Mouse (Mus musculus) hindlimb bud, embryonic 11.5 days (tissue): ENCODE measurements around the gene Fem1b.
"Not testable (repeated sequence)": the region's sequence is repeated elsewhere in the genome, so short reads cannot be mapped to it uniquely, and the experiment has no call there.

Experiments used
- DNase-seq: peaks from one replicate; pipeline ENCODE4 v3.0.0-alpha.2; 2012; ENCODE audit warnings: low read depth, low spot score; ENCODE audit errors: extremely low spot score

The Fem1b gene

DNA sequence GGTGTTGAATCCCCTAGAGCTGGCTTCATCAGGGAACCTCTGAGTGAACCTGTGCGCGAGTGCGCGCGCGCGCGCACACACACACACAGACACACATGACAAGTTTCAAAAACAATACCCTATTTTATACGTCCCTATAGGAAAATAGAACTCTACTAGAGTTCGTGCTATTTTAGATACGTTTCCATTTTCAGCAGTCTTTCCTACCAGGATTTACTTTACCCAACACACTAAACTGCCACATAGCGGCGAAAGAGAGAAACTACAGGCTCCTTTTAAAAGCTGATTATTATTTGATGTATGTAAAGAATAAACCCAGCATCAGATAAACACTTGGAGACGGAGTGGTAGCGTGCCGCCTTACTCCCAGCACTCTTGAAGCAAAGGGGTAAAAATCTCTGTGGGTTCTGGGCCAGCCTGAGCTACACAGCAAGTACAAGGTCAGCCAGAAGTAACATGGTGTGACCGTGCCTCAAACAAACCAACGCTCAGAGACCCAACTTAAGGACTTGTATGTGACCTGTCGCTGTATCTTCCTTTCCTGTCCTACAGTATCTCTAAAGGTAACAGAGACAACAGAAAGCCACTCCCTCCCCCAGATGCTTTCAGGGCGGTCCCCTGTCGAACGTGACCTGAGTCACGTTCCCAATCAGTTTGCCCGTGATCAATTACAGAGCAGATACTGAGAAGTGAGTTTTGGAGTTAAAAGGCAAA, 16.4 kb upstream of the Fem1b start:
- DNase-seq: no peak

DNA sequence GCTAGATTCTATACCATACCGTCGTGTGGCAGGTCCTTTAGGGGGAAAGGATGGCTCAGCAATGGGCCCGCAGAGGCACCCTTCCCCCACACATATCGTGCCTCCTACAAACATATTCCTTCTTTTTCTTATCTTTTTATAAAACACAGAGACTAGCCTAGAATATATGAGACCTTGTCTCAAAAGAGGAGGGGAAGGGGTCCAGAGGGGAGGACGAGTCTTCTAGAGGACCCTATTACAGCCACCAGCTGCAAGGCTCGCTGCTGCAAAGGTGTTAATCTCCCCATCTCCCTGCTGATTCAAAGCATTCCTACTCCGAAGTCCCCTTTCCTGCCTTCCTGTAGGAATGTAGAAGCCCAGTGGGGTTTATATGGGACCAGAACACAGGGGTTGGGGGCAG, 14.7 kb upstream of the Fem1b start:
- no peak for DNase-seq

DNA sequence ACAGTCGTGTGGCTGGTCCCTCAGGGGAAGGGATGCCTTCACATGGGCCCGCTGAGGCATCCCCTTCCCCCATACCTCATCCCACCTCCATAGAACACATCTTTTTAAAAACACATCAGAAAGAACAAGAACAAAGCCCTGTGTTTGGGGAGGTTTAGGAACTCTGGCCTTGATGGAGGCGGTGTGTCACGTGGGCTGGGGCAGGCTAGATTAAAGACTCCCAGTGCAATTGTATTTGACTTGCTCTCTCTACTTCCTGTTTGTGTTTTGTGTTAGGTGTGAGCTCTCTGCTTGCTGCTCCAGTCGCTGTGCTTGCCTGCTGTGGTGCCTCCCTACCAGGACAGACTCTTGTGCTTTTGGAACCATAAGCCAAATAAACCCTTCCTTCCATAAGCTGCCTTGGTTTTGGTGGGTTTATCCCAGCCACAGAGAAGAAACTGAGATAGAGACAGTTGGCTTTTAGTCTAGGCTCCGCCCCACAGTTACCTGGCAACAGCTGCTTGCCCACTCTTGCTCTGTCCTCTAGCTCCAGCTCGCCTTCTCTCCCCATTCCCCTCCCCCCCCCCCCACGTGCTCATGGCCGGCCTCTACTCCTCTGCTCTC, 14.2 kb upstream of the Fem1b start:
- DNase-seq: no peak

DNA sequence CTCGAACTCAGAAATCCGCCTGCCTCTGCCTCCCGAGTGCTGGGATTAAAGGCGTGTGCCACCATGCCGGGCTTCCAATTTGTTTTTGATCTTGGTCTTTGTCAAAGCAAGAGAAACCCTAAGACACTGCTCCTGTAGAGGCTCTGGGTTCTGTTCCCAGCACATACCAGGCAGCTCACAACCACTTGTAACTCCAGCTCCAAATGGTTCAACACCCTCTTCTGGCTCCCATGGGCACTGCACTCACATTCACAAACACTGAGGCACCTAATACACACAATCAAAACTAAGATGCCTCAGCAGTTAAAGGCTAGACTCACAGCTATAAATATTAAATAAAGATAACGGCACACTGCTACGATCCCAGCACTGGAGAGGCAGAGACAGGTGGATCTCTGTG, 10.1 kb upstream of the Fem1b start:
- no peak for DNase-seq

DNA sequence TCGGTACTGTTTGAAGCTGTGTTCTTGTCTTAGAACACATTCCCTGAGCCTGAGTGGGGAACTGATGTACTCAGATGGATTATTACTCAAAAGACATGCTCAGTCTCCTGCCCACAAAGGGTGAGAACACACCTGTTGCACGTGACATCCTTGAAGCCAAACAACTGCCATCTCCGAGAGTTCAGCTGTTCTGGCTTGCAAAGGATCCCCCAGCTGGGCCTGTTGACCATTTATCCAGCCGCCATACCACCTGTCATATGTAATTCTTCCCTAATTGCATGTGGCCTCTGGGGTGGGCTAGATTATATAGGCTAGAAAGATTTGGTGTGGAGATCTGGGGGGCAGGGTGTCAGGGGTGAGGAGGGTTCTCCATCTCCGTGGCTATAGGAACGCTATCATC, 9.1 kb upstream of the Fem1b start:
- no peak for DNase-seq

DNA sequence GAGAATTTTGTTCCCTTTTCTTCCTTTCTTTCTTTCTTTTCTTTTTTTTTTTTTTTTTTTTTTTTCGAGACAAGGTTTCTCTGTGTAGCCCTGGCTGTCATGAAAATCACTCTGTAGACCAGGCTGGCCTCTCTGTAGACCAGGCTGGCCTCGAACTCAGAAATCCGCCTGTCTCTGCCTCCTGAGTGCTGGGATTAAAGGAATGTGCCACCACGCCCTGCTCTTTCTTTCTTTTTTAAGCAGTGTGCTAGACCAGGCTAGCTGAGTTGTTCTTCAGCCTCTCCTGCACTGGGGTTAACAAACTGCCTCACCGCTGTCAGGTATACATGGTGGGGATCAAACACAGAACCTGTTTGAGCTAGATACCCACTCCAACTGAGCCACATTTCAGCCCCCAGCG, 8.2 kb upstream of the Fem1b start:
- not testable (repeated sequence) for DNase-seq

DNA sequence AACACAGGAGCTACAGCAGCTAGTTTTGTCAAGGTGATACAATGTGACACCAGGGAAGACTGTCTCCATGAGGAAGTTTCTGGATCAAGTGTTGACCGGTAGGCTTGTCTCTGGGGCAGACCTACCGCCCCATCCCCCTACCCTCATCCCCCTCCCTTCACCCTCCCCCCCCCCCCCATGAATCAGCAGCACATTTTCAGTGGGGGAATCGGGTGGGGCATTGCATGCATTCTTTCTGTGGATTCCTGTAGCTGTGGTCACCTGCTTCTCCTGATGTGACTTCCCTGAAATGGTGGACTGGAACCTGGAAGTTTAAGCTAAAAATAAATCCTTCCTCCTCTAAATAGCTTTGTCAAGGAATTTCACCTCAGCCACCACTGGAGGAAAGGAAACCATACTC, 7.8 kb upstream of the Fem1b start:
- no peak for DNase-seq

DNA sequence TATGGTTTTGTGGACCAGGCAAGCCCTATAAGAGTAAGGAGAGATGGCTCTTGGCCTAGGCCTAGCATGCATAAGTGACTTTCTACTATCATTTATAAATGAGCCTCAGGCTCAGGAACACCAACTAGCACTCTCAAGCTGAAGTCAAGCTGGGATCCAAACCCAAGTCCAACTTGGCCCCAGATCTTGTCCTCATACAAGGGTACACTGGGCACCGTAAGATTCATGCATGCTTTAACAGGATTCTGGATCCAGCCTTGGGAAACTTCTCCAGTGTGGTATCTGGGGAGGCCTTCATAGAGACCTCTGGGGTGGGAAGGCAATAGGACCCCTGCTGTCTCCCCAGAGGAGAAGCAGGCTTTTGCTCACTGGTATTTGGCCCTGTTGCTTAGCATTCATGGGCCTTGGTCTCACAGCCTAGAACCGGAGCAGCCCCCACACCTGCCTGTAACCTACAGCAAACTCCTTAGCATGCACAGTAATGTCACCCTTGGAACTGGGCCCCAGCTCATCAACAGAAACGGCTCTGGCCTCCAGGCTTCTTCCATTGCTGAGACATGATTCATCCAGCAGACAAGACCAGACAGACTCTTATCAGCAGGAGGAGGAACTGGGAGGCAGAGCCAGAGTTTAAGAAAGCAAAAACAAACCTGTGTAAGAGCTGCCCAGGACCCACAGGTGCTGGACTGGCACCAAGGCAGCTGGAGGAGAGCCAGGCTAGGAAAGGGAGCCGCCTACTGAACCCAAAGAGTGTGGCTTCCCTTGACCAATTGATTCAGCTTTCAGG, 6.3 kb upstream of the Fem1b start:
- no peak for DNase-seq

DNA sequence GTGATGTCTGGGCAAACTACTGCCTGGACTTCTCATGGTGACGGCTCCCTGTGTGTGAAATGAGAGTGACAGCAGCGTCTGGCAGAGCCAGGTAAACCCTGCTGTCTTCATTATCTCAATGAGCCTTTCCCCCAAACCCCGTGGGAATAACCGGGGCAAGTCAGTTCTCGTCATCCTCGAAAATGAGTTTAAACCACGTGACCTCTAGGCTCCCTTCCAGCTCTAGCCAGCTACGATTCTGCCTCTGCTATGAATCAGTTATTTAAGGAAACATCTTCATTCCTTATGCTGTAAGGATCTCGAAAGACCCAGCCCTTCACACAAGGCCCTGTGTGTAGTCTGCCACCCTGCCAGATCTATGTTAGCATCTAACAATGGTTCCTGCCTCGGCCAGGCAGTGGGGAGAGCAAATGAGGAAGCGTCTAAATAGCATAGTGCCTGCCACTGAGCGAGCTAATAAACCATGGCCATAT, 5.4 kb upstream of the Fem1b start:
- no peak for DNase-seq

DNA sequence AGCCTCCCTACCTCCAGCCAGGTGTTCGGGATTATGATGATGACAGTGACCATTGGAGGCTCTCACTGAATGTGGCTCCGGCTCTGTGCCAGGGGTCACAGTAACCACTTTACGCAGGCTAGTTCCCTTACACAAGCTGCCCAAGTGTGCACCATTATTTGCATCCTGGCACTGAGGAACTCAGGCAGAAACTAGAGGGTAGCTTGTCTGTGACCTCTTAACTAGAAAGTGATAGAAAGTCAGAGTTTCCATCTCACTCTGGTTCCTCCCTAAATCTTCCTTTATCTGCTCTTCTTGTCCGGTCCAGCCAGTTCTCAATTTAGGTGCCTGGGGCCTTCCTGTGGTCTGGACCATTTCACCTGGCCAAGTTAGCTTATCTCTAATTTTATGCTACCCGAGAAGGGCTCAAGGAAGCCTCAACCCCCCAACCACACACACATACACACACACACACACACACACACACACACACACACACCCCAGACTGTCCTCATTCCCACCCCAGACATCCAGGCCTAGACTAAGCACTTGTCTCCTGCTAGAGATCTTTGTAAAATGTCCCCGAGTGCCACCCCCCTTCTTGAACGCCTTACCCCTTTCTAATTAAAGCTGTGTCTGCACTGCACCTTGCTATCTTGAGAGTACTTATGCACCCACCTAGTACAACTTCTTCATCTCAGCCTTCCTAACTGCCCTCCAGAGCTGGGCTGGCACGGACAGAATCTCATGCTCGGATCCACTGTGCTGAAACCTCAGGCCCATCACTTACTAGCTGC, 4.8 kb upstream of the Fem1b start:
- no peak for DNase-seq

DNA sequence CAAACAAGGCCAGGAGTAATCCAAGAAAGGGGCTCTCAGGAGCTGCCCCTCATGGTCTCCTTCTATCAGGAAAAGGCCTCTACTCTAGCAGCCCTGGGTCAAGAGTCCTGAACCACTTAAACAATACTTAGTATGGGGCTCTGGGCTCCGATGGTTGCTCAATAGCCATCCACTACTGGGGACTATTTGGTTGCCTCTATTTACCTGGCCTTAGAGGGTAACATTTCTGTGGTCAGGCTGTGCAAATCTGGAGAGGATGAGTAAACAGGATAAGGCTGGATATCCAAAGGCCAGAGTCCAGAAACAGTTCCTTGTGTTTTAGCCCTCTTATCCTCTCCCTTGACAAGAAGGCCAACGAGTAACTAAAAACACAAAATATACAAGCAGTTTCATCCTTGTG, 3.0 kb upstream of the Fem1b start:
- no peak for DNase-seq

DNA sequence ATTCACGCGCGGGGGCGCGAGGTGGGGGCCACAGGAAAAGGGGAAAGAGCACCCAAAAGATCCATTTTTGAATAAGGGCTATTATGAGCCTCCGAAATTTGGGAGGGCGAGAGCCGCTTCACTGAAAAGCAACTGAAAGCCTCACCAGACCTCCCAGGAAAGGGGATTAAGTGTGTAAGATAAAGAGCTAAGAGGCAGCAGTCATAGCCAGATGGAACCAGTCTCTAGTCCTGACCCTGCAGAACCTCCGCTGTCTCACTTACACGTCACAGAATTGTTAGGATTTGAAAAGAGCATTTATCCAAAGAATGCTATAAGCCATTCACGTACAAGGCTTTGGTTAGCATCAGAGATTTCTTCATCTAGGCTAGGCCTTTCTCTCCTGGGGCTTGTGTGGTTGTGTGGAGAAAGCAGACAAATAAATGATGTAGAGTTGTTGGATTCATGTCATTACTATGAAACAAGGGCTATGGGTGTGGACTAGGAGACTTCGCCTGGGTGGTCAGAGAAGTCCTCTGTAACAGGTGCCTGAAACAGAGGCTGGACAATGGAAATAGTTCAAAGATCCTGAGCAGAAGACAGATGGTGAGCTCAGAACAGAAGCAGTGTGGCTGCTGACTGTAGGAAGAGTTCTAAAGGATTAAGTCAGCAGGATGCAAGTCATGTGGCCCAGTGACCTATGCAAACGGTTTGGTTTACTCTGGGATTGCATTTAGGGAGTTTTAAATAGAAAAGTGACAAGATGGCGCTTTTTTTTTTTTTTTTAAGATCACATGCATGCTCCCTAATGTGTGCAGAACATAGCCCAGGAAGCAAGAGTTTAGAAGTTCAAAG, 699 bp upstream of the Fem1b start:
- no peak for DNase-seq

DNA sequence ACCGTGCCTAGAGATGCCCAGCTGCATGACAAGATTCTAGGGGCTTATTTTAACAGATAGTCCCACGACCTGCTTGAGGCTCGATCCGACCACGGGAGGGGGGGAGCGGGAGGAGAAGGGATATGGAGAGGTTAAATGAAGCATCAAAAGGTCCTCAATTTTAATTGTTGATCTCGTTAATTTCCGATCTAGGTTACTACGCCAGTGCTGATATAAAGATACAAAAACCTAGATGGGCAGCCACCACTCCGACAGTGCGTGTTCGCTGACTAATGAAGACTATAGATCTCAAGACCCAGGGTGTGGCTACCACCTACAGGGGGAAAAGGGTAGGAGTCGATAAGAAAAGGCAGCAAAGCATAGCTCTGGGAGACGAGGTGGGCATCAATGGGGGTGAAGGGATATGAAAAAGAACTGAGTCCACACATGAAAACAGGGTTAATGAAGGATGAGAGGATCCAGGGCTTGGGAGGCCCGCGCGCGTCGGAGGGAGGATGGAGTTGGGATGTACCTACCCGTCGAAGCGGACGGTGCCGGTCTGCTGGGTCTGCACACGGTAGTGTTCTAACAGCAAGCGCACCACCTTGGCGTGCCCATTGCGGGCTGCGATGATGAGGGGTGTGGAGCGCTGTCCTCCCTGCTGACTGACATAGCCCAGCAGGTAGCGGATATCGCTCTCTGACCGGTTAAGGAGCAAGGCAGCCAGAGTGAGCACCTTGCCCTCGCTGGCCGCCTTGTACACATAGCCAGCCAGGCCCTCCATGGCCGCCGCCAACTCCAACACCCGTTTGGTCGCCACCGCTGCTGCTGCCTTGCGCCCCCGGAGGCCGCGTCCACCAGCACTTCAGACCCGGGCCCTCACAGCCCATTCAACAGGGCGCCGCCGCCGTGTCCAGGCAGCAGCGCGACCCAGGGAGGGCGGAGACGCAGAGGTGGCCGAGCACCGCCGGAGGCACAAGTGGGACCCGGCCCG, 905 bp downstream of the Fem1b start:
- DNase-seq: no peak

DNA sequence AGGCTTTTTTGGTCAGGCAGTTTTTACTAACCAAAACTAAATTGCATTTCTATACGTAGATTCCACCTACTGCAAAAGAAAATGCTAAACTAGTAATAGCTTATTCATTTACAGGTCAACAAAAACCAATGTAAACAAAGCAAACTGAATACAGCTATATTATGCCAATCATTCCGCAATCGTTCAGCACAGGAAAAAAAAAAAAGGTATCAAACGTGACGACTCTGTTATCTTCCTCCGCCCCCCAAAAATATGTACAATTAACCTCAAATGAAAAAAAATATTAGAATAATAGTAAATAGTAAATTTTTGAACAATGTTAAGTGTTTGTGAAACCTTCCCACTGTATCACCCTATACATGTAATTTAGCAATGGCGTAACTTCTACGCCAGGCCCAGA, 1.6 kb downstream of the Fem1b start:
- DNase-seq: no peak

DNA sequence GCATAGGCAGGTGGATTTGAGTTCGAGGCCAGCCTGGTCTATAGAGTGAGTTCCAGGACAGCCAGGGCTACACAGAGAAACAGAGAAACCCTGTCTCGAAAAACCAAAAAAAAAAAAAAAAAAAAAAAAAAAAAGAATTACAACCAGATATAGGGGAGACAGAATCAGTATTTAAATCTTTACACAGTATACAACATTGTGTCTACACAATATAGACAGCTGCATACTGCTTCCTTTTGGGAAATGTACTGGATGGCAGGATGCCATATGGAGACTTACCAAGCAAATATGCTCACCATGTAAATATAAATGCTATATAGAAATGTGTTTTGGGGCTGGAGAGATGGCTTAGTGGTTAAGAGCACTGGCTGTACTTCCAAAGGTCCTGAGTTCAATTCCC, 12.5 kb downstream of the Fem1b start:
- not testable (repeated sequence) for DNase-seq

DNA sequence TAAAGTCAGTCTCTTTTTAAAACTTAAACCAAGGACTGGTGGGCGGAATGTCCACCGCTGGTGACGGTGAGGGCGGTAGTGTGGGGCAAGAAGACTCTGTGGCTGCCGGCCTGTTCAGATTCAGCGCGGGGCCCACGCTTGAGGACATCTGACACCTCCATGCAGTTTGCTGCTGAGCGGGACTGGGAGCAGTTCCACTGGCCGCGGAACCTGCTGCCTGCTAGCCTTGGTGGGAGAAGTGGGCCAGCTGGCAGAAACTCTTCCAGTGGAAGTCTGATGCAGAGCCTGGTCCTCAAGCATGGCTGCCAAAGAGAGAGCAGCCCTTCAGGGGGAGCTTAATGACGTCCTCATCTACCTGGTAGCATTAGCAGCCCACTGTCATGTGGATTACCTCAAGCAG, 21.9 kb downstream of the Fem1b start:
- no peak for DNase-seq

DNA sequence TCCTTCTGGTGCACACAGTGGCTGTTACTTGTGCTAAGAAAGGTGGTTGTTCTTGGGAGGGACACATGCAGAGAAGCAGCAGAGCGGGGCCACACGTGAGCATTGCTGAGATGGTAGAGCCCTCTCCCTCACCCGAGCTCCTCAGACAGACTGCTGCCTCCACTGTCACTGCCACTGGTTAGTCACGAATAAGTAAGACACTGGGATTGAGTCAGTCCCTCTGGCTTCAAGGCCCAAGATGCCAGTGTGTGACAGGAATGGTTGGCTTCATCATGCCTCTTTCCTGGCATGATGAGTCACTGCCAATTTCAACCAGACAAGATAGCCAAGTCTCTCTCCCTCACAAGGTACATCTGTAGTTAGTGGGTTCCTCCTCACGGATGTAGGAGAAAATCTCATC, 25.0 kb downstream of the Fem1b start:
- DNase-seq: no peak

DNA sequence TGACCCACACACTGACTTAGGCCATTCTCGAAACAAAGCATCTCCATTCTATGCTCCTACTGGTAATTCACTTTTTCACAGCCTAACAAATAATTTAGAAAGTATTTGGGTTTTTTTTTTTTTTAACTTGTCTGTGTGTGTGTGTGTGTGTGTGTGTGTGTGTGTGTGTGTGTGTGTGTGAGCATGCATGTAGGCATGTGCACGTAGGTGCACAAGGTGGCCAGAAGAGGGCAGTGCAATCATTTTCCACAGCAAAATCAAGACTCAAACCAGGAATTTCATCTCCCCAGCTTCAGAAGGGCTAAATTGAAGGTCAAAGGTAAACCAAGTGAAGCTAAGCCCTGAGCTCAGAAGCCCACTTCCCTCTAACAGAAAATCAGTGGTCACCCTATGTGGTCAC, 27.5 kb downstream of the Fem1b start:
- DNase-seq: no peak
